Mouse (Mus musculus): ENCODE data around the gene Acot6. TPM values are rescaled to one million over a fixed set of nuclear protein-coding genes. Genes with fewer than 3 reads are reported as not detected.
"Not testable (repeated sequence)": the region's sequence is repeated elsewhere in the genome, so short reads cannot be mapped to it uniquely, and the experiment has no call there.

The Acot6 gene
- 0.33 and 0.41 TPM in 2 replicates for polyA plus RNA-seq (2015; fragmentation: Nextera tagmentation; extraction: Ambion mirVana)

- not testable (repeated sequence) for H3K27me3 ChIP-seq (ENCODE audit: control insufficient read depth, insufficient read depth, low read depth, low read length); H3K27ac ChIP-seq (ENCODE audit: low read length)
- WGBS (ENCODE audit: insufficient replicate concordance): under 1% methylated on average over 60 of the region's 80 CpGs
These were observed at the start of gene Acot6 for GRCm38 (mm10) chr12:84100604-84101492. Gene Acot6, plus strand, starts transcription at chr12:84100654.

GRCm38 (mm10) chr12:84050744-84051143 lies 49.7 kb upstream of the Acot6 start:
- not testable (repeated sequence) for ATAC-seq (ENCODE audit: low read depth); H3K9ac ChIP-seq (ENCODE audit: low read depth, low read length)

More at GRCm38 (mm10) chr12:84100604-84101492, at the start of gene Acot6:
- Histone ChIP-seq H3K9ac (ENCODE audit: low read depth, low read length) (peak within 1 kb of the TSS; percentile 56), H3K4me3 (ENCODE audit: low read depth, low read length) (peak within 1 kb of the TSS; percentile 61), H3K4me2 (ENCODE audit: low read depth, low read length) (peak within 1 kb of the TSS; percentile 77)
- ATAC-seq (ENCODE audit: low read depth): peak; percentile 62; the same call in 1 of the 2 replicates
- H3K36me3 ChIP-seq (ENCODE audit: control insufficient read depth, insufficient read depth); H3K9me3 ChIP-seq (replicated peaks; ENCODE audit: control insufficient read depth, low read length); H3K4me1 ChIP-seq (ENCODE audit: control insufficient read depth, low read depth, low read length): not testable (repeated sequence)

GRCm38 (mm10) chr12:84051937-84052474 lies 48.4 kb upstream of the Acot6 start, which contains the start of gene Acot3:
Gene Acot3, plus strand, starts transcription at chr12:84052144.
- Histone ChIP-seq H3K27me3 (ENCODE audit: control insufficient read depth, insufficient read depth, low read depth, low read length) (peaks cover 20% of the 10 kb centered on the region), H3K9me3 (replicated peaks; ENCODE audit: control insufficient read depth, low read length) (no peaks in the 10 kb centered on the region), H3K27ac (ENCODE audit: low read length) (peak within 1 kb of the TSS; percentile 12), H3K4me1 (ENCODE audit: control insufficient read depth, low read depth, low read length) (no peaks in the 10 kb centered on the region), H3K36me3 (ENCODE audit: control insufficient read depth, insufficient read depth) (no peaks in the 10 kb centered on the region), H3K9ac (ENCODE audit: low read depth, low read length) (no peak within 1 kb of the TSS), H3K4me2 (ENCODE audit: low read depth, low read length) (peak within 1 kb of the TSS; percentile 41), H3K4me3 (ENCODE audit: low read depth, low read length) (peak within 1 kb of the TSS; percentile 51)
- WGBS (ENCODE audit: insufficient replicate concordance): 22% methylated on average over 5 of the region's 5 CpGs
- 0 out of 2 replicates have a peak, but pooled peaks have one; percentile 30 for ATAC-seq (ENCODE audit: low read depth)

More at GRCm38 (mm10) chr12:84050744-84051143, 49.7 kb upstream of the Acot6 start:
- not testable (repeated sequence) for H3K4me3 ChIP-seq (ENCODE audit: low read depth, low read length); H3K36me3 ChIP-seq (ENCODE audit: control insufficient read depth, insufficient read depth); H3K4me1 ChIP-seq (ENCODE audit: control insufficient read depth, low read depth, low read length); H3K27ac ChIP-seq (ENCODE audit: low read length); H3K9me3 ChIP-seq (replicated peaks; ENCODE audit: control insufficient read depth, low read length); H3K4me2 ChIP-seq (ENCODE audit: low read depth, low read length)
- peaks cover 20% of the 10 kb centered on the region for H3K27me3 ChIP-seq (ENCODE audit: control insufficient read depth, insufficient read depth, low read depth, low read length)
- WGBS (ENCODE audit: insufficient replicate concordance): 64% methylated on average over 5 of the region's 5 CpGs

GRCm38 (mm10) chr12:84052609-84053008 lies 47.8 kb upstream of the Acot6 start:
- Histone ChIP-seq H3K4me3 (ENCODE audit: low read depth, low read length) (peak overlapping the region; percentile 51), H3K27me3 (ENCODE audit: control insufficient read depth, insufficient read depth, low read depth, low read length) (peaks cover 20% of the 10 kb centered on the region), H3K27ac (ENCODE audit: low read length) (peak overlapping the region; percentile 12; the same call in 1 of the 2 replicates), H3K4me2 (ENCODE audit: low read depth, low read length) (peak overlapping the region; percentile 41), H3K9me3 (replicated peaks; ENCODE audit: control insufficient read depth, low read length) (no peaks in the 10 kb centered on the region), H3K9ac (ENCODE audit: low read depth, low read length) (no peak overlapping the region), H3K36me3 (ENCODE audit: control insufficient read depth, insufficient read depth) (no peaks in the 10 kb centered on the region), H3K4me1 (ENCODE audit: control insufficient read depth, low read depth, low read length) (no peaks in the 10 kb centered on the region)
- 52% methylated on average over 7 of the region's 7 CpGs for WGBS (ENCODE audit: insufficient replicate concordance)
- ATAC-seq (ENCODE audit: low read depth): no peak

- Histone ChIP-seq H3K27me3 (ENCODE audit: control insufficient read depth, insufficient read depth, low read depth, low read length) (peaks cover 20% of the 10 kb centered on the region), H3K36me3 (ENCODE audit: control insufficient read depth, insufficient read depth) (no peaks in the 10 kb centered on the region), H3K4me2 (ENCODE audit: low read depth, low read length) (peak overlapping the region; percentile 52), H3K27ac (ENCODE audit: low read length) (peak overlapping the region; percentile 26), H3K9me3 (replicated peaks; ENCODE audit: control insufficient read depth, low read length) (no peaks in the 10 kb centered on the region), H3K9ac (ENCODE audit: low read depth, low read length) (no peak overlapping the region), H3K4me3 (ENCODE audit: low read depth, low read length) (peak overlapping the region; percentile 51), H3K4me1 (ENCODE audit: control insufficient read depth, low read depth, low read length) (no peaks in the 10 kb centered on the region)
- 10% methylated on average over 16 of the region's 16 CpGs for WGBS (ENCODE audit: insufficient replicate concordance)
- peak; percentile 30; the same call in 1 of the 2 replicates for ATAC-seq (ENCODE audit: low read depth)
These were observed 47.3 kb upstream of the Acot6 start for GRCm38 (mm10) chr12:84053173-84053572.

GRCm38 (mm10) chr12:84053679-84054391 lies 46.6 kb upstream of the Acot6 start:
- Histone ChIP-seq H3K4me1 (ENCODE audit: control insufficient read depth, low read depth, low read length) (no peaks in the 10 kb centered on the region), H3K4me2 (ENCODE audit: low read depth, low read length) (peak overlapping the region; percentile 52), H3K9me3 (replicated peaks; ENCODE audit: control insufficient read depth, low read length) (no peaks in the 10 kb centered on the region), H3K27ac (ENCODE audit: low read length) (peak overlapping the region; percentile 26), H3K9ac (ENCODE audit: low read depth, low read length) (peak overlapping the region; percentile 28; the same call in 1 of the 2 replicates), H3K36me3 (ENCODE audit: control insufficient read depth, insufficient read depth) (no peaks in the 10 kb centered on the region), H3K4me3 (ENCODE audit: low read depth, low read length) (peak overlapping the region; percentile 51), H3K27me3 (ENCODE audit: control insufficient read depth, insufficient read depth, low read depth, low read length) (peaks cover 20% of the 10 kb centered on the region)
- 3% methylated on average over 35 of the region's 46 CpGs for WGBS (ENCODE audit: insufficient replicate concordance)
- ATAC-seq (ENCODE audit: low read depth): peak; percentile 66; the same call in 1 of the 2 replicates

GRCm38 (mm10) chr12:84060946-84061345 lies 39.5 kb upstream of the Acot6 start:
- Histone ChIP-seq H3K4me1 (ENCODE audit: control insufficient read depth, low read depth, low read length) (no peaks in the 10 kb centered on the region), H3K27ac (ENCODE audit: low read length) (no peak overlapping the region), H3K9me3 (replicated peaks; ENCODE audit: control insufficient read depth, low read length) (no peaks in the 10 kb centered on the region), H3K9ac (ENCODE audit: low read depth, low read length) (no peak overlapping the region), H3K36me3 (ENCODE audit: control insufficient read depth, insufficient read depth) (no peaks in the 10 kb centered on the region), H3K27me3 (ENCODE audit: control insufficient read depth, insufficient read depth, low read depth, low read length) (no peaks in the 10 kb centered on the region), H3K4me2 (ENCODE audit: low read depth, low read length) (no peak overlapping the region), H3K4me3 (ENCODE audit: low read depth, low read length) (no peak overlapping the region)
- 14% methylated on average over 2 of the region's 2 CpGs for WGBS (ENCODE audit: insufficient replicate concordance)
- ATAC-seq (ENCODE audit: low read depth): no peak

- ATAC-seq (ENCODE audit: low read depth): no peak
- 79% methylated on average over 20 of the region's 20 CpGs for WGBS (ENCODE audit: insufficient replicate concordance)
- H3K27ac ChIP-seq (ENCODE audit: low read length): no peak overlapping the region
- H3K4me3 ChIP-seq (ENCODE audit: low read depth, low read length): no peak overlapping the region
- no peaks in the 10 kb centered on the region for H3K36me3 ChIP-seq (ENCODE audit: control insufficient read depth, insufficient read depth)
- H3K4me2 ChIP-seq (ENCODE audit: low read depth, low read length): no peak overlapping the region
- H3K4me1 ChIP-seq (ENCODE audit: control insufficient read depth, low read depth, low read length): no peaks in the 10 kb centered on the region
- H3K9me3 ChIP-seq (replicated peaks; ENCODE audit: control insufficient read depth, low read length): no peaks in the 10 kb centered on the region
- peaks cover 7% of the 10 kb centered on the region; the same call in 1 of the 2 replicates for H3K27me3 ChIP-seq (ENCODE audit: control insufficient read depth, insufficient read depth, low read depth, low read length)
- no peak overlapping the region for H3K9ac ChIP-seq (ENCODE audit: low read depth, low read length)
These were observed 38.1 kb upstream of the Acot6 start for GRCm38 (mm10) chr12:84062336-84062735.
